Mouse (Mus musculus) embryonic facial prominence, embryonic 10.5 days (tissue): ENCODE measurements at regions not wholly inside any gene's neighbourhood (a gene's known extent, or its start where the extent isn't known, plus 50 kb on each side); places are given as distances from the start of the nearest gene placed in this dataset.
"Not testable (repeated sequence)": the region's sequence is repeated elsewhere in the genome, so short reads cannot be mapped to it uniquely, and the experiment has no call there.

Source experiments
- DNase-seq: peaks from one replicate; pipeline ENCODE4 v3.0.0-alpha.2; 2017; ENCODE audit warnings: low spot score
- H3K27ac ChIP-seq: fragments of 300-500 bp; sonication (generic); replicated peaks from 2 replicates; pipeline ENCODE4 v1.5.1; 2016; ENCODE audit warnings: mild to moderate bottlenecking
- H3K27me3 ChIP-seq: fragments of 300-500 bp; sonication (generic); replicated peaks from 2 replicates; pipeline ENCODE4 v1.6.1; 2016; ENCODE audit warnings: low read depth, mild to moderate bottlenecking; ENCODE audit not compliant: poor library complexity, severe bottlenecking
- H3K36me3 ChIP-seq: fragments of 300-500 bp; sonication (generic); replicated peaks from 2 replicates; pipeline ENCODE4 v1.6.1; 2016; ENCODE audit warnings: mild to moderate bottlenecking, moderate library complexity
- H3K4me1 ChIP-seq: fragments of 300-500 bp; sonication (generic); 2 replicates; pipeline ENCODE4 v1.6.1; 2016
- H3K4me3 ChIP-seq: fragments of 300-500 bp; sonication (generic); 2 replicates; pipeline ENCODE4 v1.5.1; 2016; ENCODE audit warnings: mild to moderate bottlenecking, moderate library complexity
- H3K9me3 ChIP-seq: fragments of 300-500 bp; sonication (generic); 2 replicates; pipeline ENCODE4 v1.6.1; 2016; ENCODE audit warnings: mild to moderate bottlenecking
- WGBS: fragments of 180-500 bp; shearing (Covaris S2); methylation state at CpG from one replicate; pipeline ENCODE4 v1.1.7; 2016; 5-methylcytosine and 5-hydroxymethylcytosine counted together

GRCm38 (mm10) chr5:129256136-129256535 is 159.6 kb downstream of the Adgrd1 start:
- 80% methylated on average over 9 of the region's 9 CpGs for WGBS
- DNase-seq, result no peak
- H3K4me3 ChIP-seq, result no peak overlapping the region
- H3K27me3 ChIP-seq, result no peaks in the 10 kb centered on the region
- H3K9me3 ChIP-seq, result peaks cover 8% of the 10 kb centered on the region; the same call in 1 of the 2 replicates
- no peak overlapping the region for H3K27ac ChIP-seq
- peaks cover 20% of the 10 kb centered on the region for H3K4me1 ChIP-seq
- H3K36me3 ChIP-seq, result no peaks in the 10 kb centered on the region

GRCm38 (mm10) chr5:129257206-129257605 is 160.7 kb downstream of the Adgrd1 start:
- Histone ChIP-seq H3K4me3 (no peak overlapping the region), H3K9me3 (peaks cover 8% of the 10 kb centered on the region; the same call in 1 of the 2 replicates), H3K4me1 (peaks cover 30% of the 10 kb centered on the region), H3K27ac (no peak overlapping the region), H3K36me3 (no peaks in the 10 kb centered on the region), H3K27me3 (no peaks in the 10 kb centered on the region)
- 60% methylated on average over 5 of the region's 5 CpGs for WGBS
- DNase-seq, result no peak

GRCm38 (mm10) chr5:129260689-129261088 is 164.1 kb downstream of the Adgrd1 start:
- H3K9me3 ChIP-seq, result no peaks in the 10 kb centered on the region
- no peak overlapping the region for H3K27ac ChIP-seq
- no peak for DNase-seq
- H3K27me3 ChIP-seq, result no peaks in the 10 kb centered on the region
- peaks cover 40% of the 10 kb centered on the region for H3K4me1 ChIP-seq
- WGBS, result 62% methylated on average over 9 of the region's 9 CpGs
- H3K4me3 ChIP-seq, result no peak overlapping the region
- H3K36me3 ChIP-seq, result no peaks in the 10 kb centered on the region

- Histone ChIP-seq H3K27me3 (no peaks in the 10 kb centered on the region), H3K4me1 (peaks cover 40% of the 10 kb centered on the region), H3K9me3 (no peaks in the 10 kb centered on the region), H3K4me3 (no peak overlapping the region), H3K27ac (no peak overlapping the region), H3K36me3 (no peaks in the 10 kb centered on the region)
- no peak for DNase-seq
- WGBS, result 47% methylated on average over 9 of the region's 9 CpGs
Observed at GRCm38 (mm10) chr5:129263118-129263517, 166.6 kb downstream of the Adgrd1 start.

- H3K9me3 ChIP-seq, result no peaks in the 10 kb centered on the region
- H3K36me3 ChIP-seq, result no peaks in the 10 kb centered on the region
- no peak overlapping the region for H3K27ac ChIP-seq
- WGBS, result 93% methylated on average over 15 of the region's 15 CpGs
- peaks cover 41% of the 10 kb centered on the region for H3K4me1 ChIP-seq
- no peak for DNase-seq
- H3K4me3 ChIP-seq, result no peak overlapping the region
- H3K27me3 ChIP-seq, result peaks cover 10% of the 10 kb centered on the region
Observed at GRCm38 (mm10) chr5:129264363-129264762, 167.8 kb downstream of the Adgrd1 start.

GRCm38 (mm10) chr5:129268456-129268855 is 171.9 kb downstream of the Adgrd1 start:
- WGBS, result 60% methylated on average over 9 of the region's 9 CpGs
- Histone ChIP-seq H3K27ac (no peak overlapping the region), H3K4me1 (peaks cover 18% of the 10 kb centered on the region), H3K4me3 (no peak overlapping the region), H3K27me3 (peaks cover 30% of the 10 kb centered on the region), H3K9me3 (no peaks in the 10 kb centered on the region), H3K36me3 (no peaks in the 10 kb centered on the region)
- DNase-seq, result no peak

GRCm38 (mm10) chr5:129270051-129270472 is 173.5 kb downstream of the Adgrd1 start:
- peaks cover 30% of the 10 kb centered on the region for H3K27me3 ChIP-seq
- WGBS, result 15% methylated on average over 5 of the region's 5 CpGs
- DNase-seq, result no peak
- no peaks in the 10 kb centered on the region for H3K36me3 ChIP-seq
- H3K9me3 ChIP-seq, result no peaks in the 10 kb centered on the region
- H3K27ac ChIP-seq, result no peak overlapping the region
- H3K4me3 ChIP-seq, result no peak overlapping the region
- H3K4me1 ChIP-seq, result peaks cover 18% of the 10 kb centered on the region

GRCm38 (mm10) chr5:129281406-129281805 is 184.9 kb downstream of the Adgrd1 start:
- no peak overlapping the region for H3K27ac ChIP-seq
- peaks cover 22% of the 10 kb centered on the region; the same call in 1 of the 2 replicates for H3K27me3 ChIP-seq

GRCm38 (mm10) chr5:129282133-129282532 is 185.6 kb downstream of the Adgrd1 start:
- Histone ChIP-seq H3K27ac (no peak overlapping the region), H3K36me3 (no peaks in the 10 kb centered on the region), H3K4me3 (no peak overlapping the region), H3K27me3 (peaks cover 22% of the 10 kb centered on the region; the same call in 1 of the 2 replicates), H3K9me3 (no peaks in the 10 kb centered on the region), H3K4me1 (peaks cover 24% of the 10 kb centered on the region)
- no peak for DNase-seq
- WGBS, result 4% methylated on average over 8 of the region's 8 CpGs

More at GRCm38 (mm10) chr5:129281406-129281805, 184.9 kb downstream of the Adgrd1 start:
- no peaks in the 10 kb centered on the region for H3K36me3 ChIP-seq
- no peaks in the 10 kb centered on the region for H3K9me3 ChIP-seq
- H3K4me1 ChIP-seq, result peaks cover 24% of the 10 kb centered on the region
- DNase-seq, result no peak
- no peak overlapping the region for H3K4me3 ChIP-seq
- WGBS, result 36% methylated on average over 2 of the region's 2 CpGs

GRCm38 (mm10) chr5:129282826-129283225 is 186.3 kb downstream of the Adgrd1 start:
- Histone ChIP-seq H3K4me1 (peaks cover 24% of the 10 kb centered on the region), H3K27ac (no peak overlapping the region), H3K27me3 (peaks cover 22% of the 10 kb centered on the region; the same call in 1 of the 2 replicates), H3K36me3 (no peaks in the 10 kb centered on the region), H3K9me3 (no peaks in the 10 kb centered on the region), H3K4me3 (no peak overlapping the region)
- no peak for DNase-seq
- WGBS, result 20% methylated on average over 5 of the region's 5 CpGs

- H3K9me3 ChIP-seq, result no peaks in the 10 kb centered on the region
- WGBS, result 12% methylated on average over 8 of the region's 8 CpGs
- 0 out of 2 replicates have a peak, but pooled peaks cover 6% of the 10 kb centered on the region for H3K27me3 ChIP-seq
- H3K4me3 ChIP-seq, result no peak overlapping the region
- H3K4me1 ChIP-seq, result peaks cover 19% of the 10 kb centered on the region
- no peaks in the 10 kb centered on the region for H3K36me3 ChIP-seq
- no peak overlapping the region for H3K27ac ChIP-seq
- DNase-seq, result peak; percentile 54
Observed at GRCm38 (mm10) chr5:129287481-129287880, 190.9 kb downstream of the Adgrd1 start.

GRCm38 (mm10) chr5:129292821-129293220 is 196.3 kb downstream of the Adgrd1 start:
- not testable (repeated sequence) for H3K27me3 ChIP-seq, H3K4me3 ChIP-seq, H3K36me3 ChIP-seq, H3K27ac ChIP-seq, H3K9me3 ChIP-seq, DNase-seq
- peaks cover 27% of the 10 kb centered on the region for H3K4me1 ChIP-seq
- 51% methylated on average over 10 of the region's 10 CpGs for WGBS

- not testable (repeated sequence) for H3K9me3 ChIP-seq, H3K36me3 ChIP-seq, H3K27ac ChIP-seq, H3K4me3 ChIP-seq, DNase-seq, H3K27me3 ChIP-seq
- peaks cover 47% of the 10 kb centered on the region for H3K4me1 ChIP-seq
- WGBS, result 70% methylated on average over 8 of the region's 8 CpGs
Observed at GRCm38 (mm10) chr5:129294861-129295542, 198.5 kb downstream of the Adgrd1 start.
